Mouse (Mus musculus): ENCODE data around the gene Abcb4. TPM values are rescaled to one million over a fixed set of nuclear protein-coding genes. Genes with fewer than 3 reads are reported as not detected.

Abcb4 gene
- 0.63 TPM for polyA plus RNA-seq (2014; fragmentation: Illumina TruSeq; extraction: RNeasy Lipid Tissue Mini Kit (QIAGEN cat#74804))

GRCm38 (mm10) chr5:8893300-8894103, at the start of gene Abcb4:
Abcb4 (plus strand) TSS chr5:8893717.

DNA sequence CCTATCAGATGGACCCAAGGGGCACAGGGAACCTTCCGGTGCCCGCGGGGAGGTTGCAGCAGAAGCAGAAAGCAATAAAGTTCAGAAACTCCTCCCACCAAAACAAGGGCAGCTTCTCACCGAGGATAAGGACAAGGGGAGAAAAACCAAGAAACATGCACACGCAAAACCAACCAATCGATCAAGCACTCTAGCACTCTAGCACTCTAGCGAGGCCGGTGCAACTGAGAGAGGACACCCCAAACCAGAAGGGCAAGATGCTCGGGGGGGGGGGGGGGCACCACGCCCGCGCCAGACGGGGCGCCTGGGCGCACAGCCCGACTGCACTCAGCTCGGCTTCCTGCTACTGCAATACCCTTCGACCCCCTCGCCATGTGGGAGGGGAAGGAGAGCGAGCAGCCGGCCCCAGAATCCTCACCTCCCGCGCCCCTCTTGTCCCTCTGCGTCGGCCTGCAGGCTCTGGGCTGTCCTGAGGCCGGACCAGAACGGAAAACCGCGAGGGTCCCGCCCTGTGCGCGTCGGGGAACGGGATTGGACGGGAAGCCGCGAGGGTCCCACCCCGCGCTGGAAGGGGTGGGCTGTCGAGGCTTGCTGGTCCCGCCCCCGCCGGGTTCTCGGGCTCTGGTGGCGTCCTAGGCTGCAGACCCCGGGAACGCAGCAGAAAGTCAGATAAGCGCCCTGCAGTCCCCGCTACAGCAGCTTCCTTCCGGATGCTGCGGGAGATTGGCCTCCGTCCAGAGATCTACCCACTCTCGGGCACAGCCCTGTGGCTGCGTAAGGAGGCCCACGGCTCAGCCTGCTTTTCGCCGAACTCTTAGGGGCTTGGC, 103.4 kb downstream of the Abcb4 start, which contains the start of gene Crot:
Gene Crot, minus strand, starts transcription at position 639 of the 827 bp plus-strand sequence.

Other genes starting within 250 kb of the Abcb4 start
- 31.9 TPM for gene Abcb1a, start 233.6 kb upstream of the Abcb4 start, polyA plus RNA-seq (2014; fragmentation: Illumina TruSeq; extraction: RNeasy Lipid Tissue Mini Kit (QIAGEN cat#74804))
- 51.1 TPM for gene Abcb1b, start 95.6 kb upstream of the Abcb4 start, polyA plus RNA-seq (2014; fragmentation: Illumina TruSeq; extraction: RNeasy Lipid Tissue Mini Kit (QIAGEN cat#74804))
- 116 TPM for gene Crot, start 103.6 kb downstream of the Abcb4 start, polyA plus RNA-seq (2014; fragmentation: Illumina TruSeq; extraction: RNeasy Lipid Tissue Mini Kit (QIAGEN cat#74804))
- gene Tmem243, start 207.0 kb downstream of the Abcb4 start, polyA plus RNA-seq (2014; fragmentation: Illumina TruSeq; extraction: RNeasy Lipid Tissue Mini Kit (QIAGEN cat#74804)) = 48.8 TPM

All from ovary, adult 10 weeks (tissue).